13 mouse cellular contexts compared by ENCODE assay signal in the genomic region with DNA sequence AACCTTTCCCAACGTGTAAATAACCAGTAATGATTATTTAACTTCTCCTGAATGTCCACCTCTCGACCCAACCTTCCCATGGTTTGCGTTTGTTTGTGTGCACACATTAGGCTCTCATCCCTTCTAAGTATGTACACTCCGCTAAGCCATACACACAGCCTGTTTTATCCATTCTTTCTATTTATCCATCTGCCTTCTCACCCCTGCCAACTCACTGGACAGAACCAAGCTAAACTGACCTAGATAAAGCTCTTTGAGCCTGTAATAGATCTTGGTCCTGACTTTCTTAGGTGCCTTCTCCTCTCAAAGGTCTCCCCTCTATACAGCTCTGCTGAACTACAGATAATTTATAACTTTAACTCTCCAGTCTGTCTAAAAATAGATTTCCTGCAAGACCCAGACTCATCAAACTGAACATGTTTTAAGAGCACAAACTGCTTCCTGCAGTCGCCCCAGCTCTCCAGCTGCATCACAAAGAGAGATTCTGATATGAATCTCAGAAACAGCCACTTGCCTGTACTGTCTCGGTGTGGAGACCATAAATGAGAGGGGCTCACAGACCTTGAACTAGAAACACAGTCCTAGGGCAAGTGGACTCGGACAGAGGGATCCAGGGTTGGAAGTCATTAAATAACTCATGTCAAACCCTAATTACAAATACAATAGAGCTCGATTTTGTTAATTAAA.
DNase-seq lines count a peak whose midpoint lies in the region; ATAC-seq lines count a peak whose summit lies in the region.
"Had no signal": no experiment of that assay in that cellular context is flagged by ENCODE, and none has a peak within 500 bp of the region (broad histone marks: within the 10 kb centered on the region; RNA-seq: fewer than 3 reads in every experiment).

No protein-coding gene starts in this region.

- peak; percentile 11 for DNase-seq in CD4-positive, CD25-positive, alpha-beta regulatory T cell, adult 2 months (ENCODE audit: low read depth, low spot score)
- DNase-seq in kidney, postnatal 10 days = peak; percentile 18
- no peak for DNase-seq in kidney, postnatal 4 days
- peak; percentile 70 for DNase-seq in cerebellum, adult 9-11 months
- peak; percentile 51 for DNase-seq in thymus, postnatal 0 days (ENCODE audit: low spot score)
- DNase-seq in adrenal gland, postnatal 14 days = no peak
- no peak for DNase-seq in adrenal gland, postnatal 25 days
- DNase-seq: kidney, postnatal 14 days; layer of hippocampus, postnatal 36 days; lung, adult 18-20 months; right cerebral cortex, postnatal 25 days had no signal

- no peak for ATAC-seq in CD4-positive, CD25-positive, alpha-beta regulatory T cell, adult 4 months
- ATAC-seq: forebrain, embryonic 13.5 days had no signal

Comparison
In these comparisons a context has a peak if more than half of its experiments do, and no peak if none do; other contexts are left out.
1. DNase-seq: peak in CD4-positive, CD25-positive, alpha-beta regulatory T cell, adult 2 months (single experiment), kidney, postnatal 10 days (single experiment), cerebellum, adult 9-11 months (single experiment) and thymus, postnatal 0 days (single experiment); none in kidney, postnatal 4 days (0 of 2), adrenal gland, postnatal 14 days (single experiment) and adrenal gland, postnatal 25 days (single experiment).